Mouse (Mus musculus): Measurements from ENCODE around the gene Wipf3. TPM values are rescaled to one million over a fixed set of nuclear protein-coding genes. Genes with fewer than 3 reads are reported as not detected.

The Wipf3 gene
- polyA plus RNA-seq, 1 experiment, result 18.5 TPM

- Histone ChIP-seq H3K27me3 (ENCODE audit: control insufficient read depth, insufficient read depth, low read length, poor library complexity, severe bottlenecking) (no peaks in the 10 kb centered on the region), H3K4me1 (ENCODE audit: control insufficient read depth, insufficient read depth, low read length) (no peaks in the 10 kb centered on the region), H3K9me3 (replicated peaks; ENCODE audit: control insufficient read depth, insufficient read depth, low read length, poor library complexity, severe bottlenecking) (no peaks in the 10 kb centered on the region), H3K36me3 (ENCODE audit: control insufficient read depth, insufficient read depth, low read length, poor library complexity, severe bottlenecking) (no peaks in the 10 kb centered on the region), H3K9ac (ENCODE audit: low read depth, poor library complexity, severe bottlenecking) (no peak overlapping the region), H3K4me3 (ENCODE audit: low read depth, low read length) (no peak overlapping the region), H3K27ac (ENCODE audit: insufficient read depth, low read length) (no peak overlapping the region)
- no peak for TF ChIP-seq POLR2A (IDR thresholded peaks at IDR 0.05; ENCODE audit: insufficient read depth, low read length)
- TF ChIP-seq EP300 (IDR thresholded peaks at IDR 0.05; ENCODE audit: insufficient read depth, low read depth, low read length), result no peak
- TF ChIP-seq CTCF (IDR thresholded peaks at IDR 0.05; ENCODE audit: low read depth, low read length), result no peak
Observed at GRCm38 (mm10) chr6:54462766-54463165, 33.4 kb downstream of the Wipf3 start.

DNA sequence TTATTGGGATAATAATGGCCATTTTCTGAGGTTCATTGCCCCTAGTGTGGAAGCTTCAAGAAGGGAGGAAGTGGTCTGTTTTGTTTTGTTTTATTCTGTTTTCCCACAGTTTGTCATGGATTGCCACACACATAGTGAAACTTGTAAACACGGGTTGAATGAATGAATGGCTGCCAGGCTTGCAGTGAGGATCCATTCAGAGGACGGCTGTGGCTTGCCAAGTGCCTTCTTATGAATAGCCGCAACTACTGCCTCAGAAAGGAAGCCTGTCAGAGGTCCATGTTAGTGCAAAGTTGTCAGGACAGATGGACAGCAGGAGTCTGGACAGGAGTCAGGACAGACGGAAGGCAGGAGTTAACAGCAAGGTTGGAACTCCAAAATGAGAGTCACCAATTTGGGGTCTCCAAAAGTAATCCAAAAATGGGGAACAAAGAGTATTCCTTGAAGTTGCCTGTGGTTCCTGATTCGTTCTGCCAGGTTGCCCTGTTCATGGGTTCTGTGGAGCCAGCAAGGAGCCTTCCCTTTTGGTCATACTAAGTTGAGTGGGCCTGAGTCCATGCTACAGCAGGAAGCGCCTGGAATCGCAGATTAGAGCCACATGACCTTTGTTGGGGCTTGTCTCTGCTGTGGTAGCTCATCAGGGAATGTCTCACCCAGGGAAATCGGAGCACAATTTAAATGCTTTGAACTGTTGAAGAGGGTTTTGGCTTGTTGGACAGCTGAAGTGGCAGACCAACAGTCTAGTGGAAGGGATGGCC lies 34.5 kb downstream of the Wipf3 start:
- no peaks in the 10 kb centered on the region for H3K4me1 ChIP-seq (ENCODE audit: control insufficient read depth, insufficient read depth, low read length)
- H3K9me3 ChIP-seq (replicated peaks; ENCODE audit: control insufficient read depth, insufficient read depth, low read length, poor library complexity, severe bottlenecking), result no peaks in the 10 kb centered on the region
- H3K4me3 ChIP-seq (ENCODE audit: low read depth, low read length), result no peak overlapping the region
- no peak for TF ChIP-seq CTCF (IDR thresholded peaks at IDR 0.05; ENCODE audit: low read depth, low read length)
- no peak for TF ChIP-seq POLR2A (IDR thresholded peaks at IDR 0.05; ENCODE audit: insufficient read depth, low read length)
- no peak for TF ChIP-seq EP300 (IDR thresholded peaks at IDR 0.05; ENCODE audit: insufficient read depth, low read depth, low read length)
- H3K9ac ChIP-seq (ENCODE audit: low read depth, poor library complexity, severe bottlenecking), result no peak overlapping the region
- no peaks in the 10 kb centered on the region for H3K27me3 ChIP-seq (ENCODE audit: control insufficient read depth, insufficient read depth, low read length, poor library complexity, severe bottlenecking)
- no peak overlapping the region for H3K27ac ChIP-seq (ENCODE audit: insufficient read depth, low read length)
- no peaks in the 10 kb centered on the region for H3K36me3 ChIP-seq (ENCODE audit: control insufficient read depth, insufficient read depth, low read length, poor library complexity, severe bottlenecking)

DNA sequence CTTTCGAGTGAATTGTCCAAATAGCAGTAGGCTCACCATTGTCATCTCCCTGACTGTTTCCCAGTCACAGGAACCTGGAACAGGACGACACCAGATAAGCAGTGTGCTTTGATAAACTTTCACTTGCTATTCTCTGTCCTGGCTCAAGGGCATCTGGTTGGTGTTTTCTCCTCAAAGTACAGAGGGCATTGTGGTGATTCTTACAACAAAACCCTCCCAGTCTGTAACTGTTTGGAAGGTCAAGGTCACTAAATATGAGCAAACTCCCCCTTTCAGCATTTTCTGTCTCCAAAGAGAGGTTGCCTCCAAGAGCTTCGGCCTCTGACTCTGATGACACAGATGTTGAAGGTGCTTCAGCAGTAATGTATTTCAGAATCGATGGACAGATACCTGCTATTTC lies 35.5 kb downstream of the Wipf3 start:
- no peaks in the 10 kb centered on the region; the same call in 1 of the 2 replicates for H3K27me3 ChIP-seq (ENCODE audit: control insufficient read depth, insufficient read depth, low read length, poor library complexity, severe bottlenecking)
- H3K36me3 ChIP-seq (ENCODE audit: control insufficient read depth, insufficient read depth, low read length, poor library complexity, severe bottlenecking), result no peaks in the 10 kb centered on the region
- H3K9ac ChIP-seq (ENCODE audit: low read depth, poor library complexity, severe bottlenecking), result no peak overlapping the region
- no peak for TF ChIP-seq POLR2A (IDR thresholded peaks at IDR 0.05; ENCODE audit: insufficient read depth, low read length)
- H3K27ac ChIP-seq (ENCODE audit: insufficient read depth, low read length), result no peak overlapping the region
- no peaks in the 10 kb centered on the region for H3K9me3 ChIP-seq (replicated peaks; ENCODE audit: control insufficient read depth, insufficient read depth, low read length, poor library complexity, severe bottlenecking)
- no peaks in the 10 kb centered on the region for H3K4me1 ChIP-seq (ENCODE audit: control insufficient read depth, insufficient read depth, low read length)
- H3K4me3 ChIP-seq (ENCODE audit: low read depth, low read length), result no peak overlapping the region

- no peak for TF ChIP-seq CTCF (IDR thresholded peaks at IDR 0.05; ENCODE audit: low read depth, low read length)
- TF ChIP-seq POLR2A (IDR thresholded peaks at IDR 0.05; ENCODE audit: insufficient read depth, low read length), result no peak
- no peak for TF ChIP-seq EP300 (IDR thresholded peaks at IDR 0.05; ENCODE audit: insufficient read depth, low read depth, low read length)
- Histone ChIP-seq H3K36me3 (ENCODE audit: control insufficient read depth, insufficient read depth, low read length, poor library complexity, severe bottlenecking) (no peaks in the 10 kb centered on the region), H3K4me1 (ENCODE audit: control insufficient read depth, insufficient read depth, low read length) (no peaks in the 10 kb centered on the region), H3K27ac (ENCODE audit: insufficient read depth, low read length) (no peak overlapping the region), H3K27me3 (ENCODE audit: control insufficient read depth, insufficient read depth, low read length, poor library complexity, severe bottlenecking) (no peaks in the 10 kb centered on the region; the same call in 1 of the 2 replicates), H3K4me3 (ENCODE audit: low read depth, low read length) (no peak overlapping the region), H3K9me3 (replicated peaks; ENCODE audit: control insufficient read depth, insufficient read depth, low read length, poor library complexity, severe bottlenecking) (no peaks in the 10 kb centered on the region), H3K9ac (ENCODE audit: low read depth, poor library complexity, severe bottlenecking) (no peak overlapping the region)
Observed at GRCm38 (mm10) chr6:54467371-54467770, 38.0 kb downstream of the Wipf3 start.

- H3K9me3 ChIP-seq (replicated peaks; ENCODE audit: control insufficient read depth, insufficient read depth, low read length, poor library complexity, severe bottlenecking), result no peaks in the 10 kb centered on the region
- H3K4me1 ChIP-seq (ENCODE audit: control insufficient read depth, insufficient read depth, low read length), result no peaks in the 10 kb centered on the region
- TF ChIP-seq EP300 (IDR thresholded peaks at IDR 0.05; ENCODE audit: insufficient read depth, low read depth, low read length) (no peak), CTCF (IDR thresholded peaks at IDR 0.05; ENCODE audit: low read depth, low read length) (no peak), POLR2A (IDR thresholded peaks at IDR 0.05; ENCODE audit: insufficient read depth, low read length) (no peak)
- no peaks in the 10 kb centered on the region; the same call in 1 of the 2 replicates for H3K27me3 ChIP-seq (ENCODE audit: control insufficient read depth, insufficient read depth, low read length, poor library complexity, severe bottlenecking)
- H3K36me3 ChIP-seq (ENCODE audit: control insufficient read depth, insufficient read depth, low read length, poor library complexity, severe bottlenecking), result no peaks in the 10 kb centered on the region
- H3K4me3 ChIP-seq (ENCODE audit: low read depth, low read length), result no peak overlapping the region
- H3K9ac ChIP-seq (ENCODE audit: low read depth, poor library complexity, severe bottlenecking), result no peak overlapping the region
- no peak overlapping the region for H3K27ac ChIP-seq (ENCODE audit: insufficient read depth, low read length)
Observed at GRCm38 (mm10) chr6:54471866-54472265, 42.5 kb downstream of the Wipf3 start.

DNA sequence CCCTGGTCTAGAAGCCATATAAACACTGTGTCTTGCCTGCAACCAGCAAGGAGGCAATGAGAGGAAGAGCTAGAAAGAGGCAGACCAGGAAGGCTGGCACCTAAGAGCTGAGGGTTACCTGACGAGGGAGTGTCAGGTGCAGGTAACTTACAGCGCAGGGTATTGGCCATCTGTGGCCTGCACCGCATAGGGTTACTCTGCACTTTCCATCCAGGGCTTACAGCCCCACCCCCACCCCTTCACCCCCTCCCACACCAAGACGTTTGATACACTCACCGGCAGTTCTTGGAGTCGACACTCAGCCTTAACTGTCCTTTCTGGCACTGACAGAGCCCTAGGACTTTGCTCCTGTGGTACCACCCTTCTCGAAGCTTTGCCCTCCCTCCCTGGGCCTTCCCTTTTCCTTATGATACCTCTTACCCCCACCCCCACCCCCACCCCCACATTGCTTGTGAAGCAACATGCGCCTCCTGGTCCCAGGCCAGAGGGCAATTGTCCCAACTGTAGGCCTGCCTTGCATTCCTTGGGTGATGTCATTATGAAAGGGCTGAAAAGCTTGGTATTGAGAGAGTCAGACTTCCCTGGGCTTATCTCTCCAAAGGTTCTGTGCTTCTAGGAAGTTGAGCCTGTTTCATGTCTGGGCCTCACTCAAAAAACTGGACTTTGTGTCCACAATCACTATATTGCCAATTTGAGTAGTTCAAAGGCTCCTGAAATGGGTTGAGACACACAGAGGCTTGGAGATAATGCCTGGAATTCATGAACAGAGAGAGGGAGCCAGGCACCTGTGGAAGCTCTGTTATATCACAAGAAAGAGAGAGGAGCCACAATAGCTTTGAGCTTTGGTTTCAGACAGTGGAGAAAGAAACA lies 43.7 kb downstream of the Wipf3 start:
- TF ChIP-seq POLR2A (IDR thresholded peaks at IDR 0.05; ENCODE audit: insufficient read depth, low read length) (no peak), CTCF (IDR thresholded peaks at IDR 0.05; ENCODE audit: low read depth, low read length) (no peak), EP300 (IDR thresholded peaks at IDR 0.05; ENCODE audit: insufficient read depth, low read depth, low read length) (no peak)
- Histone ChIP-seq H3K36me3 (ENCODE audit: control insufficient read depth, insufficient read depth, low read length, poor library complexity, severe bottlenecking) (no peaks in the 10 kb centered on the region), H3K27me3 (ENCODE audit: control insufficient read depth, insufficient read depth, low read length, poor library complexity, severe bottlenecking) (no peaks in the 10 kb centered on the region; the same call in 1 of the 2 replicates), H3K4me1 (ENCODE audit: control insufficient read depth, insufficient read depth, low read length) (no peaks in the 10 kb centered on the region), H3K9me3 (replicated peaks; ENCODE audit: control insufficient read depth, insufficient read depth, low read length, poor library complexity, severe bottlenecking) (no peaks in the 10 kb centered on the region), H3K27ac (ENCODE audit: insufficient read depth, low read length) (no peak overlapping the region), H3K9ac (ENCODE audit: low read depth, poor library complexity, severe bottlenecking) (no peak overlapping the region), H3K4me3 (ENCODE audit: low read depth, low read length) (no peak overlapping the region)
